30 mouse cellular contexts compared by ENCODE assay signal in genomic region chr6:95151563-95151962, GRCm38 (mm10).
"Had no signal": no experiment of that assay in that cellular context is flagged by ENCODE, and none has a peak within 500 bp of the region (broad histone marks: within the 10 kb centered on the region; RNA-seq: fewer than 3 reads in every experiment).

No protein-coding gene starts in this region.

- H3K4me1 ChIP-seq: heart, embryonic 12.5 days; hindbrain, embryonic 12.5 days; intestine, embryonic 15.5 days; kidney, embryonic 15.5 days; limb, embryonic 12.5 days; liver, embryonic 15.5 days had no signal

- H3K4me2 ChIP-seq: heart, embryonic 12.5 days; hindbrain, embryonic 12.5 days; hindbrain, embryonic 14.5 days; intestine, embryonic 15.5 days; kidney, embryonic 15.5 days; limb, embryonic 12.5 days; liver, embryonic 11.5 days; liver, embryonic 13.5 days; liver, embryonic 15.5 days had no signal

- H3K36me3 ChIP-seq: heart, embryonic 10.5 days; heart, embryonic 12.5 days; hindbrain, embryonic 10.5 days; hindbrain, embryonic 12.5 days; intestine, embryonic 15.5 days; kidney, embryonic 15.5 days; limb, embryonic 10.5 days; limb, embryonic 12.5 days; liver, embryonic 13.5 days; liver, embryonic 15.5 days had no signal

- H3K9me3 ChIP-seq: heart, embryonic 12.5 days; hindbrain, embryonic 10.5 days; hindbrain, embryonic 12.5 days; intestine, embryonic 15.5 days; kidney, embryonic 15.5 days; limb, embryonic 10.5 days; limb, embryonic 12.5 days; liver, embryonic 13.5 days; liver, embryonic 15.5 days had no signal

- H3K27me3 ChIP-seq: heart, embryonic 12.5 days; hindbrain, embryonic 12.5 days; intestine, embryonic 15.5 days; kidney, embryonic 15.5 days; limb, embryonic 12.5 days; liver, embryonic 13.5 days; liver, embryonic 15.5 days had no signal

- ATAC-seq: hindbrain, embryonic 16.5 days; inflammation-experienced regulatory T-cells, adult 6 months; intestine, embryonic 15.5 days; liver, postnatal 0 days had no signal

- DNase-seq: gastrocnemius, adult 2 months; gastrocnemius, postnatal 10 days; gastrocnemius, postnatal 25 days; heart, adult 18-20 months; heart, postnatal 10 days; heart, postnatal 4 days; kidney, adult 11 months; kidney, adult 2 months; kidney, adult 9 months; kidney, postnatal 14 days; kidney, postnatal 4 days; liver; liver, embryonic 13.5 days; liver, postnatal 0 days had no signal

- H3K4me3 ChIP-seq: gastrocnemius, adult 2 months; heart, embryonic 10.5 days; heart, embryonic 12.5 days; hindbrain, embryonic 10.5 days; hindbrain, embryonic 12.5 days; intestine, embryonic 15.5 days; kidney, embryonic 15.5 days; layer of hippocampus, adult 2 months; left cerebral cortex, adult 2 months; limb, embryonic 10.5 days; limb, embryonic 12.5 days; liver, embryonic 13.5 days; liver, embryonic 15.5 days had no signal

- H3K9ac ChIP-seq: heart, embryonic 12.5 days; hindbrain, embryonic 12.5 days; hindbrain, embryonic 14.5 days; intestine, embryonic 15.5 days; kidney, embryonic 15.5 days; limb, embryonic 12.5 days; liver, embryonic 13.5 days; liver, embryonic 15.5 days; liver, postnatal 0 days had no signal

- H3K27ac ChIP-seq: gastrocnemius, adult 2 months; heart, embryonic 10.5 days; hindbrain, embryonic 10.5 days; hindbrain, embryonic 12.5 days; hindbrain, embryonic 14.5 days; intestine, embryonic 15.5 days; kidney, embryonic 15.5 days; kidney, postnatal 0 days; layer of hippocampus, adult 2 months; left cerebral cortex, adult 2 months; limb, embryonic 10.5 days; limb, embryonic 12.5 days; liver, embryonic 13.5 days; liver, embryonic 15.5 days had no signal
